Mouse (Mus musculus) embryonic facial prominence, embryonic 12.5 days (tissue): ENCODE results near the gene Serpina9. TPM values are rescaled to one million over a fixed set of nuclear protein-coding genes. Genes with fewer than 3 reads are reported as not detected.

Source experiments
- ATAC-seq: fragments of 200-750 bp; cut with Nextera tagmentation; 2 replicates; pipeline ENCODE4 v1.8.0; 2017; ENCODE audit not compliant: insufficient number of reproducible peaks, insufficient read depth, low FRiP score, low TSS enrichment
- H3K27ac ChIP-seq: fragments of 300-500 bp; sonication (generic); 2 replicates; pipeline ENCODE4 v1.5.1; 2016; ENCODE audit warnings: mild to moderate bottlenecking
- H3K27me3 ChIP-seq: fragments of 300-500 bp; sonication (generic); 2 replicates; pipeline ENCODE4 v1.6.1; 2016; ENCODE audit warnings: mild to moderate bottlenecking, moderate library complexity
- H3K36me3 ChIP-seq: fragments of 300-500 bp; sonication (generic); 2 replicates; pipeline ENCODE4 v1.6.1; 2016; ENCODE audit warnings: mild to moderate bottlenecking
- H3K4me1 ChIP-seq: fragments of 300-500 bp; sonication (generic); 2 replicates; pipeline ENCODE4 v1.6.1; 2016
- H3K4me2 ChIP-seq: fragments of 300-500 bp; sonication (generic); replicated peaks from 2 replicates; pipeline ENCODE4 v1.6.1; 2016; ENCODE audit warnings: mild to moderate bottlenecking, moderate library complexity
- H3K4me3 ChIP-seq: fragments of 300-500 bp; sonication (generic); 2 replicates; pipeline ENCODE4 v1.5.1; 2016; ENCODE audit warnings: mild to moderate bottlenecking
- H3K9ac ChIP-seq: fragments of 300-500 bp; sonication (generic); 2 replicates; pipeline ENCODE4 v1.6.1; 2016; ENCODE audit warnings: mild to moderate bottlenecking, moderate library complexity
- H3K9me3 ChIP-seq: fragments of 300-500 bp; sonication (generic); 2 replicates; pipeline ENCODE4 v1.6.1; 2016; ENCODE audit warnings: mild to moderate bottlenecking, moderate library complexity
- WGBS: fragments of 180-500 bp; shearing (Covaris S2); methylation state at CpG from one replicate; pipeline ENCODE4 v1.1.7; 2016; 5-methylcytosine and 5-hydroxymethylcytosine counted together
- polyA plus RNA-seq: library from polyadenylated mRNA; unstranded; fragments of >200 nt; fragmentation: Nextera tagmentation; extraction: Ambion mirVana; gene quantifications from 2 replicates; pipeline ENCODE4 v1.2.1, GENCODE M21; 2016

The Serpina9 gene
- polyA plus RNA-seq, 1 experiment from 2014 or later, result 0.22 TPM

GRCm38 (mm10) chr12:103988754-103989513, 24.6 kb downstream of the Serpina9 start:
- Histone ChIP-seq H3K4me3 (no peak overlapping the region), H3K27me3 (no peaks in the 10 kb centered on the region), H3K4me2 (no peak overlapping the region), H3K9ac (no peak overlapping the region), H3K27ac (no peak overlapping the region), H3K9me3 (no peaks in the 10 kb centered on the region), H3K4me1 (no peaks in the 10 kb centered on the region), H3K36me3 (no peaks in the 10 kb centered on the region)
- ATAC-seq, result no peak
- WGBS, result 48% methylated on average over 14 of the region's 14 CpGs

DNA sequence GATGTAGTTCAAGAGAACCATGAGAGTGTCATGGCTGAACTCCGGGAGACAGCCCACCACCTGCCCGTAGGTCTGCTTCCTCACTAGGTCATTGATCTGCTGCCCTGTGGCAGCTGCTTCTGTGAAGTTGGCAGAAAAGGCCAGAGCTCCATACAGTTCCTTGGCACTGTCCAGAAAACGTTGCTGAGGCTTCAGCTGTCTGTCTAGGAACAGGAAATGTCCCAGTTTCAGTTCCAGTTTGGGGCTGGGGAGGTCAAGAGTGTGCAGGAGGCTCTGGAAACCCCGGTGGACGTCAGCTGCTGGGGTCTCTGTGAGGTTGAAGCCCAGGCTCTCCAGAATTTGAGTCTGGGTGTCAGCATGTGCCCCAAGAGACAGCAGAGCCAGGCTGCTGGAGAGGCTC, 27.7 kb downstream of the Serpina9 start:
- no peak overlapping the region for H3K4me2 ChIP-seq
- WGBS, result 71% methylated on average over 5 of the region's 5 CpGs
- H3K36me3 ChIP-seq, result no peaks in the 10 kb centered on the region
- no peak overlapping the region for H3K4me3 ChIP-seq
- no peak overlapping the region for H3K9ac ChIP-seq
- H3K27me3 ChIP-seq, result no peaks in the 10 kb centered on the region
- no peak overlapping the region for H3K27ac ChIP-seq
- H3K9me3 ChIP-seq, result no peaks in the 10 kb centered on the region
- no peaks in the 10 kb centered on the region for H3K4me1 ChIP-seq
- ATAC-seq, result no peak

- Histone ChIP-seq H3K4me3 (no peak overlapping the region), H3K4me1 (no peaks in the 10 kb centered on the region), H3K9ac (no peak overlapping the region), H3K27me3 (no peaks in the 10 kb centered on the region), H3K4me2 (no peak overlapping the region), H3K9me3 (no peaks in the 10 kb centered on the region), H3K27ac (no peak overlapping the region), H3K36me3 (no peaks in the 10 kb centered on the region)
- ATAC-seq, result no peak
- 63% methylated on average over 4 of the region's 4 CpGs for WGBS
Measured at GRCm38 (mm10) chr12:103984935-103985334, 28.6 kb downstream of the Serpina9 start.

DNA sequence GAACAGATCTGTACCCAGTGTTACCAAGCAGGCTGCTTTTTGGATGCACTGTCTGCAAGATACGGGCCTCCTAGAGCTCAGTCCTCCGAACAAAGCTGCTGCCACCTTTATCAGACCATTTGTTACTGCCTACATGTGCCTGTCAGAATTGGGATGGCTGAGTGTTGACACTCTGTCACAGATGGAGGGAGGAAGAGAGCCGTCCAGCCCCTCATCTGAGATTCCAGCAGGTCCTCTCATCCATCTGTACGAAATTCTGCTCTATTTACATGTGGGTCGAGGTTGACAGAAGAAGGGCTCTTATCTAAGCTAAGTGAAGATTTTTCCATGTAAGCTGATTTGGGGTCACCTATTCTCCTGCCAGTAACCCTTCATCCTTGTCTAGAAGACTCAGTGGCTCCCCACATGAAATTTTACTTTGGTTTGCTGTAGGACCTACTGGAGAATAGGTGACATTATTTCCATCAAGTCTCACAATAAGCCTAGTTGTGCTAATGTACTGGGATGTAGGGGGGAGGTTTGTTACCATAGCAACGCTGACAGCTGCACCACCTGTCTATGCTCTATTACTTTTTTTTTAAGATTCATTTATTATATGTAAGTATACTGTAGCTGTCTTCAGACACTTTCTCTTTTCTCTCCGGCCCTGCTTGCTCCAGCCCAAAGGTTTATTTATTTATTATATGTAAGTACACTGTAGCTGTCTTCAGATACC, 31.8 kb downstream of the Serpina9 start:
- Histone ChIP-seq H3K36me3 (no peaks in the 10 kb centered on the region), H3K4me1 (no peaks in the 10 kb centered on the region), H3K27me3 (no peaks in the 10 kb centered on the region), H3K9ac (no peak overlapping the region), H3K4me3 (no peak overlapping the region), H3K4me2 (no peak overlapping the region), H3K9me3 (no peaks in the 10 kb centered on the region), H3K27ac (no peak overlapping the region)
- WGBS, result 84% methylated on average over 7 of the region's 7 CpGs
- no peak for ATAC-seq

GRCm38 (mm10) chr12:103978294-103978693, 35.3 kb downstream of the Serpina9 start:
- Histone ChIP-seq H3K4me1 (no peaks in the 10 kb centered on the region), H3K36me3 (no peaks in the 10 kb centered on the region), H3K4me3 (no peak overlapping the region), H3K9me3 (no peaks in the 10 kb centered on the region), H3K27ac (no peak overlapping the region), H3K27me3 (no peaks in the 10 kb centered on the region), H3K4me2 (no peak overlapping the region), H3K9ac (no peak overlapping the region)
- no peak for ATAC-seq
- 85% methylated on average over 10 of the region's 10 CpGs for WGBS

- ATAC-seq, result no peak
- Histone ChIP-seq H3K4me3 (no peak overlapping the region), H3K36me3 (no peaks in the 10 kb centered on the region), H3K4me1 (no peaks in the 10 kb centered on the region), H3K9ac (no peak overlapping the region), H3K9me3 (no peaks in the 10 kb centered on the region), H3K27me3 (no peaks in the 10 kb centered on the region), H3K27ac (no peak overlapping the region), H3K4me2 (no peak overlapping the region)
- 37% methylated on average over 5 of the region's 5 CpGs for WGBS
Measured at GRCm38 (mm10) chr12:103977846-103978245, 35.7 kb downstream of the Serpina9 start.

GRCm38 (mm10) chr12:103977060-103977459, 36.5 kb downstream of the Serpina9 start:
- Histone ChIP-seq H3K4me3 (no peak overlapping the region), H3K9me3 (no peaks in the 10 kb centered on the region), H3K27ac (no peak overlapping the region), H3K4me2 (no peak overlapping the region), H3K36me3 (no peaks in the 10 kb centered on the region), H3K27me3 (no peaks in the 10 kb centered on the region), H3K4me1 (no peaks in the 10 kb centered on the region), H3K9ac (no peak overlapping the region)
- ATAC-seq, result no peak
- WGBS, result 63% methylated on average over 3 of the region's 3 CpGs

DNA sequence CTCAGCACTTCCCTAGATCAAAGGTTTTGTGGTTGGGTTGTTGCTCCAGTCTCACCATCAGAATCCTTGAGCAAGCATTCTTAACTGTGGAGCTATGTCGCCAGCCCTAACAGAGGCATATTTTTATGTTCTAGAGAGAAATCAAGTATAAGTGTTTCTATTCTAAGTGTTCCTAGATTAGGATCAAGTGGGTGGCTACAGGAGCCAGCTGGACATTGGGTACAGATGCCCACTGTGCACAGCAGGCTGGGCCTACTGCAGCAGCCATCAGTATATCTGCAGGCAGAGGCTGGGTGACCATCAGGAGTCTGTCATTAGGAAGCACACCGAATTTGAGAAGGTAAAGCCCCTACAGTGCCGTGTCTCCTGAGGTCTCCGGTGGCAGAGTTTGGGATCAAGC, 42.5 kb downstream of the Serpina9 start:
- ATAC-seq, result no peak
- WGBS, result 96% methylated on average over 4 of the region's 4 CpGs
- H3K36me3 ChIP-seq, result no peaks in the 10 kb centered on the region
- no peaks in the 10 kb centered on the region for H3K4me1 ChIP-seq
- H3K4me2 ChIP-seq, result no peak overlapping the region
- H3K27me3 ChIP-seq, result no peaks in the 10 kb centered on the region
- H3K9me3 ChIP-seq, result peaks cover 8% of the 10 kb centered on the region; the same call in 1 of the 2 replicates
- no peak overlapping the region for H3K27ac ChIP-seq
- H3K9ac ChIP-seq, result no peak overlapping the region
- no peak overlapping the region for H3K4me3 ChIP-seq

GRCm38 (mm10) chr12:103969577-103970116, 43.9 kb downstream of the Serpina9 start:
- H3K27me3 ChIP-seq, result no peaks in the 10 kb centered on the region
- no peak overlapping the region for H3K4me2 ChIP-seq
- no peaks in the 10 kb centered on the region for H3K36me3 ChIP-seq
- no peaks in the 10 kb centered on the region for H3K4me1 ChIP-seq
- no peak for ATAC-seq
- no peak overlapping the region for H3K9ac ChIP-seq
- 92% methylated on average over 9 of the region's 9 CpGs for WGBS
- no peak overlapping the region for H3K4me3 ChIP-seq
- H3K9me3 ChIP-seq, result peaks cover 8% of the 10 kb centered on the region; the same call in 1 of the 2 replicates
- no peak overlapping the region for H3K27ac ChIP-seq

GRCm38 (mm10) chr12:103966761-103967160, 46.8 kb downstream of the Serpina9 start:
- no peak for ATAC-seq
- peaks cover 8% of the 10 kb centered on the region; the same call in 1 of the 2 replicates for H3K9me3 ChIP-seq
- H3K4me2 ChIP-seq, result no peak overlapping the region
- no peaks in the 10 kb centered on the region for H3K4me1 ChIP-seq
- H3K4me3 ChIP-seq, result no peak overlapping the region
- H3K27me3 ChIP-seq, result no peaks in the 10 kb centered on the region
- 71% methylated on average over 3 of the region's 3 CpGs for WGBS
- no peak overlapping the region for H3K27ac ChIP-seq
- no peaks in the 10 kb centered on the region for H3K36me3 ChIP-seq
- H3K9ac ChIP-seq, result no peak overlapping the region

DNA sequence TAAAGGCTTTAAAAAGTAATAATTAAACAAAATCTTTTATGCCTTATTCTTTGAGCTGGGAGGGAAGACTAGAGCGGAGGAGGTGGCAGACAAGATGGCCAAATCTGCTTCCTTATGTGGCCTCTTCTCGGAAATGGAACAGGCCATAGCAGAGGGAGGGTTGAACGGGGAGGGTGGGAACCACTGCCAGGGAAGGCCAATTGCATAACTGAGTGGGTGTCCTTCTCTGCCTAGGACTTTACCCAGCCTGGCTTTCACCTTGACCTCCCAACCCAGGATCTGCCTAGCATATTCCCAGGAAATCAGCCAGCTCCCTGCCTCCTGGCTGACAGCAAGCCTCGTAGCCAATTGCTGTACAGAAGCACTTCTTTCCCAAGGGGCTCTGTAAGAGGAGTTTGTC, 50.3 kb downstream of the Serpina9 start:
- no peak overlapping the region for H3K4me2 ChIP-seq
- 0 out of 2 replicates have a peak, but pooled peaks cover 3% of the 10 kb centered on the region for H3K9me3 ChIP-seq
- WGBS, result 89% methylated on average over 4 of the region's 4 CpGs
- H3K36me3 ChIP-seq, result no peaks in the 10 kb centered on the region
- no peaks in the 10 kb centered on the region for H3K27me3 ChIP-seq
- H3K9ac ChIP-seq, result no peak overlapping the region
- no peaks in the 10 kb centered on the region for H3K4me1 ChIP-seq
- H3K4me3 ChIP-seq, result no peak overlapping the region
- no peak overlapping the region for H3K27ac ChIP-seq
- no peak for ATAC-seq

GRCm38 (mm10) chr12:103962860-103963259, 50.7 kb downstream of the Serpina9 start:
- no peak overlapping the region for H3K4me3 ChIP-seq
- 68% methylated on average over 8 of the region's 8 CpGs for WGBS
- H3K4me1 ChIP-seq, result no peaks in the 10 kb centered on the region
- no peak overlapping the region for H3K27ac ChIP-seq
- no peak for ATAC-seq
- H3K4me2 ChIP-seq, result no peak overlapping the region
- H3K27me3 ChIP-seq, result no peaks in the 10 kb centered on the region
- H3K9ac ChIP-seq, result no peak overlapping the region
- H3K36me3 ChIP-seq, result no peaks in the 10 kb centered on the region
- H3K9me3 ChIP-seq, result 0 out of 2 replicates have a peak, but pooled peaks cover 3% of the 10 kb centered on the region
